Mouse (Mus musculus) heart, embryonic 10.5 days (tissue): Measurements from ENCODE around the gene Fsip1. TPM values are rescaled to one million over a fixed set of nuclear protein-coding genes. Genes with fewer than 3 reads are reported as not detected.

Source experiments
- DNase-seq: peaks from one replicate; pipeline ENCODE4 v3.0.0-alpha.2; 2017; ENCODE audit warnings: low spot score
- H3K27ac ChIP-seq: fragments of 300-500 bp; sonication (generic); 2 replicates; pipeline ENCODE4 v1.5.1; 2016; ENCODE audit warnings: mild to moderate bottlenecking
- H3K27me3 ChIP-seq: fragments of 300-500 bp; sonication (generic); 2 replicates; pipeline ENCODE4 v1.6.1; 2016; ENCODE audit warnings: mild to moderate bottlenecking; ENCODE audit not compliant: poor library complexity, insufficient read depth, severe bottlenecking
- H3K36me3 ChIP-seq: fragments of 300-500 bp; sonication (generic); 2 replicates; pipeline ENCODE4 v1.6.1; 2016; ENCODE audit warnings: mild to moderate bottlenecking, moderate library complexity
- H3K4me1 ChIP-seq: fragments of 300-500 bp; sonication (generic); 2 replicates; pipeline ENCODE4 v1.6.1; 2016; ENCODE audit warnings: mild to moderate bottlenecking
- H3K4me3 ChIP-seq: fragments of 300-500 bp; sonication (generic); 2 replicates; pipeline ENCODE4 v1.5.1; 2016; ENCODE audit warnings: mild to moderate bottlenecking, moderate library complexity
- H3K9me3 ChIP-seq: fragments of 300-500 bp; sonication (generic); 2 replicates; pipeline ENCODE4 v1.6.1; 2016; ENCODE audit warnings: mild to moderate bottlenecking, moderate library complexity
- WGBS: fragments of 180-500 bp; shearing (Covaris S2); methylation state at CpG from one replicate; pipeline ENCODE4 v1.1.7; 2016; 5-methylcytosine and 5-hydroxymethylcytosine counted together
- polyA plus RNA-seq: library from polyadenylated mRNA; unstranded; fragments of >200 nt; fragmentation: Nextera tagmentation; extraction: Ambion mirVana; gene quantifications from 2 replicates; pipeline ENCODE4 v1.2.1, GENCODE M21; 2016

Fsip1 gene
- polyA plus RNA-seq, 1 experiment from 2014 or later: 0.59 TPM

DNA sequence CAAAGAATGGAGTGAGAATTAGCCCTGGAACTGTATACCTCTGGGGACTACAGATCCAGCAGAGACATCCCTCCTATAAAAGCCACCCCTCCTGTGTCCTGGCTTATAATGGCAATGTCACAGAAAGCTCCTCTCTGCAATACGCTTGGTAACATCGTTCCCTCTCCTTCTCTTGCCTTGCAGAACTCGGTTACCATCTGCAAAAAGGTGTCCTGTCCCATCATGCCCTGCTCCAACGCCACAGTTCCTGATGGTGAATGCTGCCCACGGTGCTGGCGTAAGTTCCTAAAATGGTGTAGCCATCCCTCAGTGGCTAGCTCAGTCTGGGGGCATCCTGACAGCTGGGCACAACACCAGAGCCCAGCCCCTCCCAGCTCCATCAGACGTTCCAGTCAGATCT, 141.1 kb downstream of the Fsip1 start:
- DNase-seq: no peak
- peaks cover 18% of the 10 kb centered on the region for H3K4me1 ChIP-seq
- H3K9me3 ChIP-seq: no peaks in the 10 kb centered on the region
- no peaks in the 10 kb centered on the region for H3K27me3 ChIP-seq
- H3K36me3 ChIP-seq: peaks cover 52% of the 10 kb centered on the region
- WGBS: 76% methylated on average over 7 of the region's 7 CpGs
- no peak overlapping the region for H3K27ac ChIP-seq
- H3K4me3 ChIP-seq: no peak overlapping the region

DNA sequence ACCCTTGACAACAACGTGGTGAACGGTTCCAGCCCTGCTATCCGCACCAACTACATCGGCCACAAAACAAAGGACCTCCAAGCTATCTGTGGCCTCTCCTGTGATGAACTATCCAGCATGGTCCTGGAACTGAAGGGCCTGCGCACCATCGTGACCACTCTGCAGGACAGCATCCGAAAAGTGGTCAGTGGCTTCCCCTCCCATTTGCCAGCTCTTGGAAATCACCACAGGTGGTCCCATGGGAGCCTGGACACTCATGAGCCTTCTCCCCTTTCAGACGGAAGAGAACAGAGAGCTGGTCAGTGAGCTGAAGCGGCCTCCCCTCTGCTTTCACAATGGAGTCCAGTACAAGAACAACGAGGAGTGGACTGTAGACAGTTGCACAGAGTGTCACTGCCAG, 142.1 kb downstream of the Fsip1 start:
- H3K4me1 ChIP-seq: peaks cover 25% of the 10 kb centered on the region
- no peak overlapping the region; the same call in 1 of the 2 replicates for H3K27ac ChIP-seq

DNA sequence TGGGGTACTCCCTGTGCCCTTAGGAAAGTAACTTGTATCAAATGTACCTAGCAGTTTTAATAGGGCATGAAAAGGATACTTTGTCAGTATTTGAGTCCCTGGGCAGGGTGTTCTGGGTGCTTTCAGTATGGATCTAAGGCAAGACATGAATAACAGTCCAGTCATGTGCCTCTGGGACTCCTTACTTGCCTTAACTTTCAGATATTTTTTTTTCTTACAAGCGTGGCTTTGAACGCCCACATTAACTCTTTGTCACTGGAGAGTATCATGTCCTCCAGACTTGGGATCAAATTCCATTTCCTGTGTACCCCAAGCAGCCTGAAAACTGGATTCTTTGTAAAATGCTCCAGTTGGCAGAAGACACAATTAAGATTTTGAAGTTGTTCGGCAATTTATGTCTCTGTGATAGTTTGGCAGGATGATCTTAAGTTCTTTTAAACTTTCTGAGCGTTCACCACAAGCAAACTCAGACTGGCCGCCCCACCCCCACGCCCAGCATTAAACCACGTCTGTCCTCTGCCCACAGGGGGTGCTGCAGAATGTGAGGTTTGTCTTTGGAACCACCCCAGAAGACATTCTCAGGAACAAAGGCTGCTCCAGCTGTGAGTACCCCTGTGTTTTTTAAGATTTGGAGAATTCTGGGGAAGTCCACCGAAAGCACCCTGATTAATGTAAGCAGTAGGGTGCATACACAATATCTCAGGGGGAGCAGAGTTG, 142.8 kb downstream of the Fsip1 start:
- WGBS: 48% methylated on average over 8 of the region's 8 CpGs
- H3K27ac ChIP-seq: no peak overlapping the region

More for the DNA sequence above, 142.1 kb downstream of the Fsip1 start:
- no peaks in the 10 kb centered on the region for H3K27me3 ChIP-seq
- H3K4me3 ChIP-seq: no peak overlapping the region
- 74% methylated on average over 10 of the region's 10 CpGs for WGBS
- H3K36me3 ChIP-seq: peaks cover 42% of the 10 kb centered on the region
- no peak for DNase-seq
- no peaks in the 10 kb centered on the region for H3K9me3 ChIP-seq

DNA sequence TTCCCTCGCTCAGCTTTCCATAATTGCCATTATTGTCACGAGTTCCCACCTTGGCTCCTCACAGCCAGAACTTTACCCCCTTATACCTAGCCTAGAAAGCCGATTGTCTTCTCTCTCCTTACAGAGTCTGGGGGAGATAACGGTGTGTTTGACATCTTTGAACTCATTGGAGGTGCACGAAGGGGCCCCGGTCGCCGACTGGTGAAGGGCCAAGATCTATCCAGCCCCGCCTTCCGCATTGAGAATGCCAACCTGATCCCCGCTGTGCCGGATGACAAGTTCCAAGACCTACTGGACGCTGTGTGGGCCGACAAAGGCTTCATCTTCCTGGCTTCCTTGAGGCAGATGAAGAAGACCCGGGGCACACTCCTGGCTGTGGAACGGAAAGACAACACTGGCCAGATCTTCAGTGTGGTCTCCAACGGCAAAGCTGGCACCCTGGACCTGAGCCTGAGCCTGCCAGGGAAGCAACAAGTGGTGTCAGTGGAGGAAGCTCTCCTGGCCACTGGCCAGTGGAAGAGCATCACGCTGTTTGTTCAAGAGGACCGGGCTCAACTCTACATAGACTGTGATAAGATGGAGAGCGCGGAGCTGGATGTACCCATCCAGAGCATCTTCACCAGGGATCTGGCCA, 143.8 kb downstream of the Fsip1 start:
- Histone ChIP-seq H3K36me3 (peaks cover 26% of the 10 kb centered on the region; the same call in 1 of the 2 replicates), H3K27me3 (no peaks in the 10 kb centered on the region), H3K27ac (peak overlapping the region; percentile 83), H3K9me3 (no peaks in the 10 kb centered on the region), H3K4me3 (peak overlapping the region; percentile 70), H3K4me1 (peaks cover 25% of the 10 kb centered on the region)
- WGBS: 47% methylated on average over 21 of the region's 21 CpGs
- no peak for DNase-seq

More for the DNA sequence above, 142.8 kb downstream of the Fsip1 start:
- H3K9me3 ChIP-seq: no peaks in the 10 kb centered on the region
- H3K4me1 ChIP-seq: peaks cover 25% of the 10 kb centered on the region
- no peaks in the 10 kb centered on the region for H3K27me3 ChIP-seq
- 0 out of 2 replicates have a peak overlapping the region, but pooled peaks have one; percentile 12 for H3K4me3 ChIP-seq
- DNase-seq: no peak
- H3K36me3 ChIP-seq: peaks cover 35% of the 10 kb centered on the region

DNA sequence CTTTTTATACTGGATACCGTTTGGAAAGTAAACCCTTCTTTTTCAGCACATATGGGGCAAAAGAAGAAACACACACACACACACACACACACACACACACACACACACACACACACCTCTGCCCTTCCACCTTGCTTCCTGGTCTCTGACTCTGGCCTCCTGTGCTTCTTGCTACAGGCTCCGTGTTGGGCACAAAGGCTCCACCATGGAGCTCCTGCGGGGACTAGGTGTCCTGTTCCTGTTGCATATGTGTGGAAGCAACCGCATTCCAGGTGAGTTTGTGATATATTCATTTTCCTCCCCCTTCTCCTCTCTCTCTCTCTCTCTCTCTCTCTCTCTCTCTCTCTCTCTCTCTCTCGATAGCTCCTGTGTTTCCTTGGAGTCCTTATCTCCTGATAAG, 144.3 kb downstream of the Fsip1 start:
- 12% methylated on average over 5 of the region's 5 CpGs for WGBS
- DNase-seq: no peak
- Histone ChIP-seq H3K36me3 (peaks cover 24% of the 10 kb centered on the region; the same call in 1 of the 2 replicates), H3K27me3 (no peaks in the 10 kb centered on the region), H3K27ac (peak overlapping the region; percentile 83), H3K4me1 (peaks cover 25% of the 10 kb centered on the region), H3K9me3 (no peaks in the 10 kb centered on the region), H3K4me3 (peak overlapping the region; percentile 70)

DNA sequence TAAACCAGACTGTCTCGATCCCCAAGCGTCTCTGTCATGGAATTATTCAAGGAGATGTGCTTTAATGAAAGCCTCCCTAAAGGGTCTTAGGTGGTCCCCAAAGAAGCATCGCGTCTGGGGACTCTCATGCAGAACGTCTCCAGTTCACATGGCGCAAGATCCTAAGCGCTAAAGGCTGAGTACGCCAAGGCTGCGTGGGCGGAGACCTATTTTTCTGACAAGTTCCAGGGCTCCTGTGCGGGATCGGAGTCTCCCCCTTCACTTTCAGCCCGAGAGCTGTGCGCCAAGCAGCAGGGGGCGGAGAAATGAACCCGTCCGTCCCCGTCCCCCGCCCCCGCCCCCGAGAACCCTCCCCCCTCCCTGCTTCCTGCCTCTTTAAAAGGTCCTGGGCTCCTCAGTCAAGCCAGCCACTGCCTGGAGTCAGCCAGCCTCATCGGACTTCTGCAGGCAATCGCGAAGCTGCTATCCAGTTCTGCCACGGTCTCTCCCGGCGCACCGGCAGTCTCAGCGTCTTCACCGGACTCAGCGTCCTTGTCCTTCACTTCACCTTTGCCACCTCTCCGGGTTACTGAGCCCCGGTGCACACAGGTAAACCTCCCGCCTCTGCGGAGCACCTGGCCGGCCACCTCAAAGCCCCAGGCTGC, 145.2 kb downstream of the Fsip1 start, which contains the start of gene Thbs1:
Gene Thbs1 (plus strand): TSS at position 389 of the 644 bp plus-strand sequence.
- H3K27ac ChIP-seq: peak within 1 kb of the TSS; percentile 83

DNA sequence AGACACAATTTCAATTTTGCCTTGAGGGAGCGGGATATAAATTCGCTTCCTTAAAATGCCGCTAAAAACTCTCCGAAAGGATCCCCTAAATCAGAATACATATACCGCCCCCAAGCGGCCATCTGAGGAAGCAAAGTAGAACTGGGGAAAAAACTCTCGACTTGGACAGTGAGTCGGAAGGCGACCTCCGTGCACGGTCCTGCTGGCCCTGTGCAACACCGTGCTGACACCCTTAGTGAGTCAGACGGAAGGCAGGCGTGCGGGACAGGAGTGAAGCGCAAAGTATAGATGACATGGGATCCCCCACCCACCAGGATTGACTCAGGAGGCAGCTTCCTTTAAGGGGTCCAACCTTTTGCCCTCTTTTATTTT, 145.7 kb downstream of the Fsip1 start:
- DNase-seq: peak; percentile 92
- WGBS: under 1% methylated on average over 16 of the region's 16 CpGs
- Histone ChIP-seq H3K4me3 (peak overlapping the region; percentile 70), H3K36me3 (peaks cover 13% of the 10 kb centered on the region; the same call in 1 of the 2 replicates), H3K4me1 (peaks cover 25% of the 10 kb centered on the region), H3K27me3 (no peaks in the 10 kb centered on the region), H3K27ac (peak overlapping the region; percentile 83), H3K9me3 (no peaks in the 10 kb centered on the region)

More for the DNA sequence above, 145.2 kb downstream of the Fsip1 start, which contains the start of gene Thbs1:
- no peaks in the 10 kb centered on the region for H3K9me3 ChIP-seq
- H3K4me3 ChIP-seq: peak within 1 kb of the TSS; percentile 70
- H3K36me3 ChIP-seq: peaks cover 18% of the 10 kb centered on the region; the same call in 1 of the 2 replicates
- no peaks in the 10 kb centered on the region for H3K27me3 ChIP-seq
- peak; percentile 91 for DNase-seq
- under 1% methylated on average over 36 of the region's 36 CpGs for WGBS
- peaks cover 25% of the 10 kb centered on the region for H3K4me1 ChIP-seq

DNA sequence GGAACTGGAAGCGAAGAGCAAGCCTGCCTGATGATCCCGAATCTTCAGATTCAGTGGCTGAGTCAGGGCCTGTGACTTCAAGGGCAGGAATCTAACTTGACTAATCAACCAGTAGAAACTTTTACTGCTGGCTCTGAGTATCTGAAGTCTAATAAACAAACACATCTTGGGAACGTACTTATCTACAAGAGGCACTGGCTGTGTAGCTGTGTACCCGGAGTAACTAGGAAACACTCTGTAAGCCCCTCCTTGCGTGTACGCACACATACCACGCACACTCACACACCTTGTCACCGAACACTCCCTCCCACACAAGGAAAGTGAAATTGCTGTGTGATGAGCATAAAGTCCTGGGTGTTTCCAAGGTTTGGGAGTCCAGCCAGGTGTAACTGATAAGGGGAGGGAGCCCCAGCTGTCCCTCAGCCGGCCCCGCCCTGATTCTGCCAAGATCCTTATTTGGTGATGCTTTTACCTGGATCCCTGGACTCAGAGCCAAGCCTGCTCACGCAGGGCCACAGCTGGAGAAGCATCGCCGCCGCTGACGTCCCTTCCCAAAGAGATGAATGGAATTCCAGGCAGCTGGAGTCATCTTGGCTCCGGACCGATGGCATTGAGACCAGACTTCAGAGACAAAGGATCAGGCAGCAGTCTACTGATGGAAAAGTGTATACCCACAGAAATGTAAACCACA, 146.4 kb downstream of the Fsip1 start:
- DNase-seq: no peak
- Histone ChIP-seq H3K4me3 (peak overlapping the region; percentile 70), H3K4me1 (peaks cover 25% of the 10 kb centered on the region), H3K27me3 (no peaks in the 10 kb centered on the region), H3K9me3 (no peaks in the 10 kb centered on the region), H3K27ac (peak overlapping the region; percentile 76), H3K36me3 (peaks cover 7% of the 10 kb centered on the region; the same call in 1 of the 2 replicates)
- WGBS: 28% methylated on average over 17 of the region's 17 CpGs

DNA sequence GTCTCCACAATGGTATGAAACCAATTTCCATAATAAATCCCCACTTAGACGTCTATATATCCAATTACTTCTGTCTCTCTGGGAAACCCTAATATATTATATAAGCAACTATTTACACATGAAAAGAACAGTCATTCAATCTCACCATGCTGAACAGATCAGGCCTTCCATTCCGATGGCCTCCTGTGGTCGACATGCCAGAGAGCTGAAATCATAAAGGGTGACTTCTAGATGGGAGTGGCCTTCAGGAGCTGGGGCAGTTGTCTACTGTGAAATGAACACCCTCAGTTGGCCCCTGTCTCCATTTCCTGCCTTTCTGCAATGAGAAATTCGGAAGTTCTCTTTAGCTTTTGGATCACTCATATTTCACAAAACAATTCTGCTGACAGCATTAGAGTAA, 154.6 kb downstream of the Fsip1 start:
- Histone ChIP-seq H3K4me3 (no peak overlapping the region), H3K4me1 (no peaks in the 10 kb centered on the region), H3K27me3 (no peaks in the 10 kb centered on the region), H3K9me3 (no peaks in the 10 kb centered on the region), H3K36me3 (no peaks in the 10 kb centered on the region), H3K27ac (no peak overlapping the region)
- 70% methylated on average over 4 of the region's 4 CpGs for WGBS
- no peak for DNase-seq

DNA sequence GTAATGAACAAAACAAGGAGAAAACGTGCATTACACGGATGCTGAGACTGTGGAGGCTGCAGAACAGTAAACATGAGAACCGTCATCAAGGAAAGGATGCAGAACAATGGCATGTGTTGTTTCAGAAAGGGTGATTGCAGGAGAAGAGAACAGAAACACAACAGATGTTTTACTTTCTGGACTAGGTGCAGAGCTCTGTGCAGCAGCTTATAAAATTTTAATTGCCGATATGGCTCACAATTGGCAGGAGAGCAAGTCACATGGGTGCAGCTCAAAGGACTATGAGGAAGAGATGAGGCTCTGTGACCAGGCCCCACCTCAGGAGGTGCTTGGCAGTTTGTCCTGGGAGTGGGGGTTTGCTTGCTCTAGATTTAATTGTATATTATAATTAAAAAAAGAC, 157.7 kb downstream of the Fsip1 start:
- DNase-seq: no peak
- WGBS: 84% methylated on average over 4 of the region's 4 CpGs
- H3K27ac ChIP-seq: no peak overlapping the region
- no peaks in the 10 kb centered on the region for H3K27me3 ChIP-seq
- H3K9me3 ChIP-seq: no peaks in the 10 kb centered on the region
- no peak overlapping the region for H3K4me3 ChIP-seq
- no peaks in the 10 kb centered on the region for H3K4me1 ChIP-seq
- H3K36me3 ChIP-seq: no peaks in the 10 kb centered on the region

DNA sequence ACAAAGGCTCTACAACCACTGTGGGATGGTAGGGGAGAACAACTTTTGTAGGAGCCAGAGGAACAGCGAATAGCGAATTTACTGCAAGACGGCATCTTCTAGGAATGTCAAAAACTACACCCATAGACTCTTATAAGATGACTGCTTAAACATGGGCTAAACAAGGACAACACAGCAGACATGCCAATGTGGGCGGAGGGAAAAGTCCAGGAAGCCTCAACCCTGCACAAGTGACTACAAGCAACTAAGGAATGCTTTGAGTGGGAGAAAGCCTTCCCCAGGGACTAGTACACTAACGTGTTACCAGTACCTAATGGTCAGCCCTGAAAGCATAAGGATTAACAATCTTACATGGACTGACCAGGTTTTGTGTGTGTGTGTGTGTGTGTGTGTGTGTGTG, 165.5 kb downstream of the Fsip1 start:
- WGBS: 86% methylated on average over 5 of the region's 5 CpGs
- Histone ChIP-seq H3K9me3 (no peaks in the 10 kb centered on the region), H3K4me3 (no peak overlapping the region), H3K27me3 (no peaks in the 10 kb centered on the region), H3K27ac (no peak overlapping the region), H3K36me3 (no peaks in the 10 kb centered on the region), H3K4me1 (no peaks in the 10 kb centered on the region)
- DNase-seq: no peak

DNA sequence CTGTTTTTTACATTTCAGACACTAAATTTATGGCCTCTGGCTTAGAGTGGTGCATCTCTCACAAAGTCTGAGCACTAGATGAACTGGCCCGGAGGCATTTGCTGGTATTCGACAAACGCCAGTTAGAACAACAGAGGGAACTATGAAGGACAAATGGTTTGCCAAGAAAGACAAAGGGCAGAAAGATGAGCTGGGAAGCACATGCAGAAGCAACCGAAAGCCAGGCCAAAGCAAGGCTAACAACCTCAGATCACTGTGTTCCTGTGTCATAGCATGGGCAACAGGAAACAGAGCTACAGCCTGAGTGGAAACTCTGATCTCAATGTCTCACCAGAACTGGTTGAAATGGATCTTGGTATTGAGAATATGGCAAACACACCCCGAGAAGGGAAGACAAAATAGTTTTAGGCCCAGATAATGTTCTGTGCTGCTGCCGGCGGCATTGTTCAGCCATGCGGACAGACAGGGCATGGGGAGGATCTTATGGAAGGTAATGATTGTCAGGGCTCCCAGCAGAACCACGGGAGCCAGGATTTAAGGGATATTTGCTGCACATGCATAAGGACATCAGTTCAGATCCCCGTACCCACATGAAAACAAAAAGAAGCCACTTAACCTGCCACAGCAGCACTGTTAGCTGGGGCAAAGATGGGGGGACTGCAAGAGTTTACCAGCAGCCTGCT, 169.6 kb downstream of the Fsip1 start:
- no peak for DNase-seq
- WGBS: 75% methylated on average over 10 of the region's 10 CpGs
- no peaks in the 10 kb centered on the region for H3K9me3 ChIP-seq

More for the DNA sequence above, 169.6 kb downstream of the Fsip1 start:
- Histone ChIP-seq H3K27ac (no peak overlapping the region), H3K4me1 (no peaks in the 10 kb centered on the region), H3K4me3 (no peak overlapping the region), H3K27me3 (no peaks in the 10 kb centered on the region), H3K36me3 (no peaks in the 10 kb centered on the region)
